Mouse (Mus musculus) left cerebral cortex, postnatal 36 days (tissue): ENCODE results near the gene Mms19. TPM values are rescaled to one million over a fixed set of nuclear protein-coding genes. Genes with fewer than 3 reads are reported as not detected.
A peak's percentile ranks its signal among the peaks of the same experiment; 100 is the strongest.

Experiments used
- DNase-seq, 2 experiments: peaks; one replicate each; pipeline ENCODE4 v3.0.0; 2021 to 2022; ENCODE audit warnings: low spot score in 2 of 2, mixed read lengths in 1 of 2
- intact Hi-C: fragments of 180-260 bp; cut with DNase I; formaldehyde crosslinking; loops from one replicate; pipeline ENCODE4 v1.15.1; 2025
- total RNA-seq, 2 experiments: library from RNA; stranded (reverse); gene quantifications; 2 replicates each; pipeline ENCODE4 v1.2.3; 2021

Gene Mms19
- total RNA-seq, 2 experiments from 2014 or later = 25.2 to 36.7 TPM

GRCm38 (mm10) chr19:41908736-41909135 is 72.2 kb downstream of the Mms19 start:
- intact Hi-C loops = no loop called here
- DNase-seq = no peak

DNA sequence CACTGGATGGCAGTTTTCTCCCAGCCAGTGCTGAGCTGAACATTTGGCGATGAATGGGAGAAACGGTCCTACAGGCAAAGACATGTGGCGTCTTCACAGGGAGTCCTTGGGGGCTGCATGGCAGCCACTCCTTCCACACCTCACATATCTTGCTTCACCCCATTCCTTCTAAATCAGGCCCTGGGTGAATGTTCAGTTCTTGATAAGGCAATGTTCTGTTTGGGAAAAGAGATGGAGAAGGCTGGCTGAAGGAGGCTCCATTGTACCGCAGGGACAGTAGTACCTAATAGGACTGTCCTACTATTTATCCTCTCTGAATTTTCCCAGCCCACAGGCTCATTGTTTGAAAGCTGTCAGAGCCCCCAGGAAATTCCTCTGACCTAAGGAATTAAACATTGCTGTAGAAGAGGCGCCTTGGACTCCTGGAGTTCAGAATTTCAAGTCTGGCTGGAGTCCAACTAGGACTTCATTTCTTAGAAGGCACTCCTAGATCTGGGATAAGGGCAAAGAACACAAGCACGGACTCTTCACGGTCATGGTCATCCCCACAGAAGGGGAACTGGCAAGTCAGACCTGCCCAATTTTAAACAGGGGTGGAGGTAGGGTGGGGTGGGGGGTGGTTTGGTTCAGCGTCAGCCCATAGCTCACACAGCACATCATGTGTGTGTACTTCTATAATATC is 73.7 kb downstream of the Mms19 start:
- no peak for DNase-seq
- intact Hi-C loops = no loop called here

- intact Hi-C loops = no loop called here
- DNase-seq = no peak
These were observed 74.5 kb downstream of the Mms19 start for GRCm38 (mm10) chr19:41906311-41907078.

GRCm38 (mm10) chr19:41905246-41905645 is 75.7 kb downstream of the Mms19 start:
- intact Hi-C loops = no loop called here
- no peak for DNase-seq

DNA sequence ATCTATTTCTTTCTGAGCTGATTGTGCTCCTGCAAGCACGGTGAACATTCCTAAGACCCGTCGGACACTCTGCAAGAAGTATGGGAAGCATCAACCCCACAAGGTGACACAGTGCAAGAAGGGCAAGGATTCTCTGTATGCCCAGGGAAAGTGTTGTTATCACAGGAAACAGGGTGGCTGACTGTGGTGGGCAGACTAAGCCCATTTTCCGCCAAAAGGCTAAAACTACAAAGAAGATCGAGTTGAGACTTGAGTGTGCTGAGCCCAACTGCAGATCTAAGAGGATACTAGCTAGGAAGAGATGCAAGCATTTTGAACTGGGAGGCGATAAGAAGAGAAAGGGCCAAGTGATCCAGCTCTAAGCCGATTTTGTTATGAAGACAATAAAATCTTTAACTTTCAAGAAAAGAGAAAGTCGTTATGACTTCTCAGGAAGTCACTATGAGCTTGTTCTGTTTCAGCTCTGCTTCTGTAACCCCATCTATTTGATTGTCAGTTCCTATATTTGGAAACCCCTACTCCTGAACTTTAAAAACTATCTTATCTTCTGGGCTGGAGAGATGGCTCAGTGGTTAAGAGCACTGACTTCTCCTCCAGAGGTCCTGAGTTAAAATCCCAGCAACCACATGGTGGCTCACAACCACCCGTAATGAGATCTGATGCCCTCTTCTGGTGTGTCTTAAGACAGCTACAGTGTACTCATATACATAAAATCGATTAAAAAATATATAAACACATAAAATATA is 77.9 kb downstream of the Mms19 start:
- no peak for DNase-seq
- intact Hi-C loops = no loop called here

GRCm38 (mm10) chr19:41901696-41902095 is 79.3 kb downstream of the Mms19 start:
- intact Hi-C loops = no loop called here

GRCm38 (mm10) chr19:41900495-41901090 is 80.4 kb downstream of the Mms19 start:
- intact Hi-C loops = no loop called here
- no peak for DNase-seq

More at GRCm38 (mm10) chr19:41901696-41902095, 79.3 kb downstream of the Mms19 start:
- DNase-seq = no peak

DNA sequence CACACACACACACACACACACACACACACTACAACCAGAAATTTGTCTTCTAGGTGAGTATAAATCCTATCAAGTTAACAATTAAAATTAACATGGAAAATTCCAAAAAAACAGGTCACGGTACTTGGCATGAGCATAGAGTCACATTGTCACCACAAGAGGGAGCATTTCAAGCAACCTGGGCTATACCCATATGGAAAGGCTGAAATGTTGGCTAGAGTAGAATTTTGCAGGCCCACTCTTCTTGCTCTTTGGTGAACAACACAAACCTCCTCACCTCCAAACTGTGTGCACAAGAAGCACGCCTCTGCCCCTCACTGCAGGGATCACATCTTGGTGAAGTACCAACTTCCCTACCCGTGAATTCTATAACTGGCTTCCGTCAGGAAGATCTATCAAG is 82.1 kb downstream of the Mms19 start:
- intact Hi-C loops = no loop called here
- no peak for DNase-seq

GRCm38 (mm10) chr19:41896319-41896711 is 84.6 kb downstream of the Mms19 start:
- no peak for DNase-seq
- intact Hi-C loops = no loop called here

DNA sequence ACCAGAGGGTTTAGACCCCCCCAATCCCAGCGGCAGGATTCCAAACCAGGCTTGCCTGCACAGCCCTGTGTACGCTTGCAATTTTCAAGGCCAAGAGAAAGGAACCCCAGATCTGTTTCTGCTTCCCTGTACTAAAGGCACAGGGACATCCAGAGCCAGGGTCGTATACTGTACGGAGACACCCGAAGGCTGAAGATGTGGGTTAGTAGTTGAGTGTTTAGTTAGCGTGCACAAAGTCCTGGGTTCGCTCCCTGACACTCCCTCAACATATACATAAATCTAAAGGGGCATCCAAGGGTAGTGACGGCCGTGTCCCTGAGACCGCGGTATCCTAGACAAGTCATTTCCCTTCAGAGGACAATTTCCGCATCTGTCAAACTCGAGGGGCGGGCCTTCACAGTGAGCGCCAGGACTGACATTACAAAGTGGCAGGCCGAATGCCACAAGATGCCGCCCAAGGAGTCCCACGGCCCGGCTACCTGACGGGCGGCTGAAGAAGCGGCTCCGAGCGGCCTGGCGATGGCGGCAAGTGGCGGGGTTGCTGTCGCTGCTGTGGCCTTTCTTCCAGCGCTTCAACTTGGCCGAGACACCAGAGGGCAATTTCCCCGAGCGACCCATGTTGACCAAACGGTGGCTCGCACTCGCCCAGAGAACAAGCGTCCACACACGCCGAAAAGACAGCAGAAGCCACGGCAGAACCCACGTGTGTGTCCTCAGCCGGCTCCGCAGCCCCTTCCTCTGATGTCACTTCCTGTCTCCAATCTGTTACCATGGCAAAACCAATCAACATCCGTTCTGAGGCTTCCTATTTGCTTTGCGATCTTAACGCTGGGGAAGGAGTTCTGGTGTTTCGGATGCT is 85.3 kb downstream of the Mms19 start, which contains the start of gene Rrp12:
Gene Rrp12 (minus strand): TSS at position 714 of the 859 bp plus-strand sequence.
- intact Hi-C loops = no loop called here
- DNase-seq = peak; percentile 81 to 84

- intact Hi-C loops = no loop called here
- no peak for DNase-seq
These were observed 86.0 kb downstream of the Mms19 start for GRCm38 (mm10) chr19:41894959-41895358.

Other genes starting within 250 kb of the Mms19 start
- gene Slit1, start 237.5 kb downstream of the Mms19 start, total RNA-seq = 10 to 100 TPM; 47.8 to 59.1 TPM
- gene Arhgap19, start 179.1 kb downstream of the Mms19 start, total RNA-seq = 1 to 10 TPM; 2.7 to 3.4 TPM
- gene Frat1, start 151.2 kb downstream of the Mms19 start, total RNA-seq = 10 to 100 TPM; 15.5 to 17.6 TPM
- 10 to 100 TPM in 1 of 2 experiments, 1 to 10 TPM in 1; 7.6 to 10.2 TPM for gene Frat2, start 133.0 kb downstream of the Mms19 start, total RNA-seq
- gene Rrp12, start 85.0 kb downstream of the Mms19 start, total RNA-seq = 10 to 100 TPM; 32.2 to 34.1 TPM
- 100 to 1,000 TPM; 530 to 626 TPM for gene Pgam1, start 69.2 kb downstream of the Mms19 start, total RNA-seq
- gene Exosc1, start 47.7 kb downstream of the Mms19 start, total RNA-seq = 10 to 100 TPM; 21.0 to 27.3 TPM
- gene Zdhhc16, start 47.7 kb downstream of the Mms19 start, total RNA-seq = 10 to 100 TPM; 45.4 to 48.5 TPM
- 10 to 100 TPM; 12.2 to 15.1 TPM for gene Ubtd1, start 606 bp upstream of the Mms19 start, total RNA-seq
- not detected for gene Ankrd2, start 54.8 kb upstream of the Mms19 start, total RNA-seq
- gene Hoga1, start 64.5 kb upstream of the Mms19 start, total RNA-seq = 1 to 10 TPM; 3.4 to 4.2 TPM
- under 1 TPM; 0.62 to 0.86 TPM for gene 4933411K16Rik, start 71.1 kb upstream of the Mms19 start, total RNA-seq
- 10 to 100 TPM; 67.8 to 75.3 TPM for gene Morn4, start 105.2 kb upstream of the Mms19 start, total RNA-seq
- gene Pi4k2a, start 109.3 kb upstream of the Mms19 start, total RNA-seq = 10 to 100 TPM; 63.6 to 72.2 TPM
- 10 to 100 TPM; 29.3 to 40.2 TPM for gene Avpi1, start 147.9 kb upstream of the Mms19 start, total RNA-seq
- gene Marveld1, start 166.2 kb upstream of the Mms19 start, total RNA-seq = 1 to 10 TPM; 9.5 to 9.8 TPM
- 10 to 100 TPM; 78.8 to 94.5 TPM for gene Zfyve27, start 182.8 kb upstream of the Mms19 start, total RNA-seq
- gene Sfrp5, start 221.1 kb upstream of the Mms19 start, total RNA-seq = under 1 TPM; 0.27 to 0.76 TPM